In the genomic region with DNA sequence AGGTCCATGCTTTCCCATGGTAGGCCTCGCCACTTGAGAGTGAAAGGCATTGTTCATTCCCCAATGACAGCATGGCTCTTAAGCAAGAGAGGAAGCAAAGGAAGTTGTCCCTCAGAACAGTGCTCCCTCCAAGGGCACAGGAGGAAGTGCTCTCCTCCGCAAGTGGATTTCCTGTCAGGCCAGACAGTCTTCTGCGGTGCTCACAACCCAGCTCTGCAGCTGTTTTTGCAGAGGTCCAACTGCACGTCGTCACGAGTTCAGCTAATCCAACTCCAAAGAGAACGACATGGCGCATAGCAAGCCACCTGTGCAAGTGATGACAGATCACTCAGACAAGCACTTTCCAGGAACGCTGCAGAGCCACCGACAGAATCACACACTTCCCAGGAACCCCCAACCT, we compare ENCODE assay signal across 8 mouse cellular contexts.
DNase-seq lines count a peak whose midpoint lies in the region; ATAC-seq and TF ChIP-seq lines count a peak whose summit lies in the region.

No protein-coding gene starts in this region.

- no peaks in the 10 kb centered on the region for H3K27me3 ChIP-seq in intestine, embryonic 15.5 days (replicated peaks)
- no peaks in the 10 kb centered on the region for H3K27me3 ChIP-seq in intestine, postnatal 0 days (replicated peaks; ENCODE audit: control insufficient read depth, insufficient read depth, low read length)
- H3K27me3 ChIP-seq in limb, embryonic 15.5 days, result no peaks in the 10 kb centered on the region
- H3K27me3 ChIP-seq in stomach, embryonic 14.5 days (ENCODE audit: control insufficient read depth, insufficient read depth, low read length), result no peaks in the 10 kb centered on the region
- no peaks in the 10 kb centered on the region for H3K27me3 ChIP-seq in forebrain, embryonic 14.5 days (replicated peaks; ENCODE audit: control insufficient read depth, insufficient read depth, low read length)
- no peaks in the 10 kb centered on the region for H3K27me3 ChIP-seq in forebrain, embryonic 13.5 days

- H3K4me1 ChIP-seq in intestine, embryonic 15.5 days (replicated peaks), result peaks cover 6% of the 10 kb centered on the region; the same call in 1 of the 2 replicates
- H3K4me1 ChIP-seq in intestine, postnatal 0 days (replicated peaks; ENCODE audit: control insufficient read depth, insufficient read depth, low read length), result 0 out of 2 replicates have a peak, but pooled peaks cover 3% of the 10 kb centered on the region
- H3K4me1 ChIP-seq in limb, embryonic 15.5 days, result peaks cover 20% of the 10 kb centered on the region; the same call in 1 of the 2 replicates
- peaks cover 16% of the 10 kb centered on the region; the same call in 1 of the 2 replicates for H3K4me1 ChIP-seq in stomach, embryonic 14.5 days (ENCODE audit: control insufficient read depth, insufficient read depth, low read length)
- peaks cover 14% of the 10 kb centered on the region for H3K4me1 ChIP-seq in forebrain, embryonic 14.5 days (ENCODE audit: control insufficient read depth, insufficient read depth, low read length)
- peaks cover 36% of the 10 kb centered on the region for H3K4me1 ChIP-seq in forebrain, embryonic 13.5 days

- H3K9ac ChIP-seq in intestine, embryonic 15.5 days, result no peak overlapping the region
- H3K9ac ChIP-seq in intestine, postnatal 0 days (ENCODE audit: low read depth, low read length), result no peak overlapping the region
- H3K9ac ChIP-seq in limb, embryonic 15.5 days, result no peak overlapping the region
- H3K9ac ChIP-seq in stomach, embryonic 14.5 days (replicated peaks; ENCODE audit: low read depth, low read length), result no peak overlapping the region
- no peak overlapping the region for H3K9ac ChIP-seq in forebrain, embryonic 14.5 days (ENCODE audit: low read length)
- no peak overlapping the region for H3K9ac ChIP-seq in forebrain, embryonic 13.5 days

- H3K27ac ChIP-seq in intestine, embryonic 15.5 days, result no peak overlapping the region
- H3K27ac ChIP-seq in intestine, postnatal 0 days (ENCODE audit: low read depth, low read length), result no peak overlapping the region
- H3K27ac ChIP-seq in limb, embryonic 15.5 days, result no peak overlapping the region
- no peak overlapping the region for H3K27ac ChIP-seq in stomach, embryonic 14.5 days (ENCODE audit: low read length)
- H3K27ac ChIP-seq in forebrain, embryonic 14.5 days (ENCODE audit: low read depth, low read length), result no peak overlapping the region
- no peak overlapping the region for H3K27ac ChIP-seq in forebrain, embryonic 13.5 days

- peak; percentile 38 to 62 for DNase-seq in heart, adult 9 months (ENCODE audit: low spot score in 2 of 2)
- no peak for DNase-seq in forebrain, embryonic 14.5 days (ENCODE audit: low spot score)
- no peak for DNase-seq in Muller cell, postnatal 12 days (ENCODE audit: inconsistent ontology term)

- no peaks in the 10 kb centered on the region for H3K36me3 ChIP-seq in intestine, embryonic 15.5 days
- no peaks in the 10 kb centered on the region for H3K36me3 ChIP-seq in intestine, postnatal 0 days (ENCODE audit: control insufficient read depth, insufficient read depth)
- no peaks in the 10 kb centered on the region for H3K36me3 ChIP-seq in limb, embryonic 15.5 days
- no peaks in the 10 kb centered on the region for H3K36me3 ChIP-seq in stomach, embryonic 14.5 days (ENCODE audit: control insufficient read depth, insufficient read depth, low read length)
- H3K36me3 ChIP-seq in forebrain, embryonic 14.5 days (ENCODE audit: control insufficient read depth, insufficient read depth, low read length), result no peaks in the 10 kb centered on the region
- no peaks in the 10 kb centered on the region for H3K36me3 ChIP-seq in forebrain, embryonic 13.5 days (ENCODE audit: poor library complexity, severe bottlenecking)

- 0 out of 2 replicates have a peak, but pooled peaks have one; percentile 54 for ATAC-seq in intestine, embryonic 15.5 days
- no peak for ATAC-seq in intestine, postnatal 0 days
- ATAC-seq in limb, embryonic 15.5 days (ENCODE audit: insufficient number of reproducible peaks, low FRiP score, low TSS enrichment, low read depth), result 0 out of 2 replicates have a peak, but pooled peaks have one; percentile 30
- peak; percentile 63; the same call in 1 of the 2 replicates for ATAC-seq in stomach, embryonic 14.5 days (ENCODE audit: insufficient number of reproducible peaks, insufficient read depth, low FRiP score, low read depth)
- no peak for ATAC-seq in forebrain, embryonic 14.5 days
- no peak for ATAC-seq in forebrain, embryonic 13.5 days

- TF ChIP-seq CTCF in intestine, postnatal 0 days (IDR thresholded peaks at IDR 0.05; ENCODE audit: low read depth), result no peak

- no peak overlapping the region for H3K4me3 ChIP-seq in intestine, embryonic 15.5 days (replicated peaks)
- no peak overlapping the region for H3K4me3 ChIP-seq in intestine, postnatal 0 days (ENCODE audit: low read depth, low read length)
- no peak overlapping the region for H3K4me3 ChIP-seq in limb, embryonic 15.5 days
- no peak overlapping the region for H3K4me3 ChIP-seq in stomach, embryonic 14.5 days (ENCODE audit: low read depth, low read length)
- H3K4me3 ChIP-seq in forebrain, embryonic 14.5 days (ENCODE audit: low read depth, low read length), result no peak overlapping the region
- H3K4me3 ChIP-seq in forebrain, embryonic 13.5 days, result no peak overlapping the region

- H3K4me2 ChIP-seq in intestine, embryonic 15.5 days (replicated peaks), result no peak overlapping the region
- H3K4me2 ChIP-seq in intestine, postnatal 0 days (replicated peaks; ENCODE audit: low read depth), result no peak overlapping the region
- no peak overlapping the region for H3K4me2 ChIP-seq in limb, embryonic 15.5 days
- H3K4me2 ChIP-seq in stomach, embryonic 14.5 days (replicated peaks; ENCODE audit: low read depth, low read length), result no peak overlapping the region
- no peak overlapping the region for H3K4me2 ChIP-seq in forebrain, embryonic 14.5 days (ENCODE audit: low read length)
- H3K4me2 ChIP-seq in forebrain, embryonic 13.5 days, result no peak overlapping the region

- no peaks in the 10 kb centered on the region for H3K9me3 ChIP-seq in intestine, embryonic 15.5 days
- H3K9me3 ChIP-seq in intestine, postnatal 0 days (ENCODE audit: control insufficient read depth), result no peaks in the 10 kb centered on the region
- no peaks in the 10 kb centered on the region for H3K9me3 ChIP-seq in limb, embryonic 15.5 days
- H3K9me3 ChIP-seq in stomach, embryonic 14.5 days (ENCODE audit: control insufficient read depth, low read depth, low read length), result no peaks in the 10 kb centered on the region
- no peaks in the 10 kb centered on the region for H3K9me3 ChIP-seq in forebrain, embryonic 14.5 days (replicated peaks; ENCODE audit: control insufficient read depth, low read length)
- no peaks in the 10 kb centered on the region for H3K9me3 ChIP-seq in forebrain, embryonic 13.5 days (replicated peaks)

- 39% methylated on average over 10 of the region's 10 CpGs for WGBS in intestine, embryonic 15.5 days
- 58% methylated on average over 10 of the region's 10 CpGs for WGBS in intestine, postnatal 0 days
- 37% methylated on average over 10 of the region's 10 CpGs for WGBS in limb, embryonic 15.5 days
- 36% methylated on average over 10 of the region's 10 CpGs for WGBS in stomach, embryonic 14.5 days
- 77% methylated on average over 10 of the region's 10 CpGs for WGBS in forebrain, embryonic 14.5 days
- 75% methylated on average over 10 of the region's 10 CpGs for WGBS in forebrain, embryonic 13.5 days

Comparison
In these comparisons a context has a peak if more than half of its experiments do, and no peak if none do; other contexts are left out.
1. ATAC-seq: peak in intestine, embryonic 15.5 days (single experiment), limb, embryonic 15.5 days (single experiment) and stomach, embryonic 14.5 days (single experiment); none in intestine, postnatal 0 days (single experiment), forebrain, embryonic 14.5 days (single experiment) and forebrain, embryonic 13.5 days (single experiment).
2. DNase-seq: peak in heart, adult 9 months (2 of 2); none in forebrain, embryonic 14.5 days (single experiment) and Muller cell, postnatal 12 days (single experiment).